Mouse (Mus musculus): ENCODE measurements around the gene Rnf2. TPM values are rescaled to one million over a fixed set of nuclear protein-coding genes. Genes with fewer than 3 reads are reported as not detected.

Gene Rnf2
- total and polyA plus RNA-seq, 2 experiments = 7.5 to 21.8 TPM

DNA sequence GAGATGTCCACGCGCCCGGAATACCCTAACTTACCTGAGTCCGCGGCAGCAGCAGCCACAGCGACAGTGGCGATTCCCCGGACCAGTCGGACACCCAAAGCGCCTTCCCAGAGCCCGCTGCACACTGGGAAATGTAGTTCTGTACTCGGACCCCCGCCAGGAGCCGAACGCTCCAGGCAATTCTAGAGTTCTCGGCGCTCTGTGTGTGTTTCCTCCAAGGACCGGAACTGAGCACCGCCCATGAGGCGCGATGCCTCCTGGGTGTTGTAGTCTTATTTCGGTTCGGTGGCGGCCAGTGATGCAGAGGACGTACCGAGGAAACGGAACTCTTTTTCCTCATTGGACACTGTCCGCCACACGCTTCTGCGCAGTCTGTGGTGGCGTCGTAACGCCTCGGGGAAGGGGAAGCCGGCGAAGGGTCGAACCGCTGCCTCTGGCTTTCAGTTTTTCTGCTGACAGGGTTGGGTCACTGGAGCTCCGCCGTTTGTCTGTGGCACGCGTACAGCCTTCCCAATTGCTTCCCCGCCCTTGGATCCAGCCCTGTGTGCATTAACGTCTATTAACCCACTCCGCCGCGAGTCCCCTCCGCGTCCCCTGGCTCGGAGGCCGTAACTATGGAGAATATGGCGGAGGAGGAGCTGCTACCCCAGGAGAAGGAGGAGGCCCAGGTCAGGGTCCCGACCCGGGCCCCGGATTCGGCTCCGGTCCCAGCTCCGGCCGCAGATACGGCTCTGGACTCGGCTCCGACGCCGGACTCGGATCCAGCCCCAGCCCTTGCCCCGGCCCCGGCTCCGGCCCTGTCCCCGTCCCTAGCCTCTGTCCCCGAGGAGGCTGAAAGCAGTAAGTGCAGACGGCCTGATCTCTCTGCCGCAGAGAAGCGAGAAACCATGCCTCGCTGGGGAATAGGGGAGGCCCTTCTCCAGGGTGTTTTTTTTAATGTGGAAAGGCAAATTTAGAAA, 72.2 kb downstream of the Rnf2 start, which contains the start of the genes Swt1 and Trmt1l:
Swt1 (minus strand) TSS at position 193 of the 959 bp plus-strand sequence.
Trmt1l (plus strand) TSS at position 280 of the 959 bp plus-strand sequence.
- Histone ChIP-seq H3K36me3 (ENCODE audit: control insufficient read depth, insufficient read depth, low read length) (peaks cover 2% of the 10 kb centered on the region; the same call in 1 of the 2 replicates), H3K4me3 (ENCODE audit: insufficient read depth, low read depth, low read length) (peak within 1 kb of the TSS; percentile 88), H3K27ac (replicated peaks; ENCODE audit: insufficient read depth, low read depth, low read length) (peak within 1 kb of the TSS; percentile 93), H3K9ac (ENCODE audit: low read depth, low read length) (peak within 1 kb of the TSS; percentile 90), H3K4me1 (ENCODE audit: control insufficient read depth, insufficient read depth, low read length) (peaks cover 6% of the 10 kb centered on the region; the same call in 1 of the 2 replicates), H3K79me2 (ENCODE audit: control insufficient read depth, insufficient read depth, low read length) (peaks cover 3% of the 10 kb centered on the region; the same call in 1 of the 2 replicates), H3K27me3 (ENCODE audit: control insufficient read depth, insufficient read depth, low read length) (no peaks in the 10 kb centered on the region)
- peak; percentile 96 for DNase-seq (ENCODE audit: extremely low read depth, low read depth, low spot score)
- under 1% methylated on average over 74 of the region's 74 CpGs for whole genome bisulfite sequencing
- TF ChIP-seq CTCF (IDR thresholded peaks at IDR 0.05; ENCODE audit: low read depth, low read length) = 0 out of 2 replicates have a peak, but pooled peaks have one; percentile 2
- peak; percentile 97 for TF ChIP-seq POLR2A (IDR thresholded peaks at IDR 0.05; ENCODE audit: extremely low read depth, insufficient read depth, low read length)

DNA sequence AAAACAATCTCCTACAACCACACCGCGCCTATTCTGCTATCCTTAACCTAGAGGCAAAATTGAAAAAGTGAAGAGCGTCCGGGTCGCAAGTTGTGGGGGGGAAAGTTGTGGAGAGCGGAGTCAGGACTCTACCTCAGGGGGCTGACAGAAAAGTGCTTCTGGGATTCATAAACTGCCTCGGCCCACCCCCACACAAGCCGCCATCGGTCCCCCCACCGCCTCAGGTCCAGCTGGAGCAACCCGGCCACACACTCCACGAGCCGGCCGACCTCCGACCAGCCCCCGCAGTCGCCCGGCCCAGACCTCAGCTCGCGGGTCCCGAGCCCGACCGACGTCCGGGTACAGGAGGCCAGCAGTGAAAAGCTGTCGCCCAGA, 72.9 kb downstream of the Rnf2 start:
- WGBS = under 1% methylated on average over 26 of the region's 26 CpGs

DNA sequence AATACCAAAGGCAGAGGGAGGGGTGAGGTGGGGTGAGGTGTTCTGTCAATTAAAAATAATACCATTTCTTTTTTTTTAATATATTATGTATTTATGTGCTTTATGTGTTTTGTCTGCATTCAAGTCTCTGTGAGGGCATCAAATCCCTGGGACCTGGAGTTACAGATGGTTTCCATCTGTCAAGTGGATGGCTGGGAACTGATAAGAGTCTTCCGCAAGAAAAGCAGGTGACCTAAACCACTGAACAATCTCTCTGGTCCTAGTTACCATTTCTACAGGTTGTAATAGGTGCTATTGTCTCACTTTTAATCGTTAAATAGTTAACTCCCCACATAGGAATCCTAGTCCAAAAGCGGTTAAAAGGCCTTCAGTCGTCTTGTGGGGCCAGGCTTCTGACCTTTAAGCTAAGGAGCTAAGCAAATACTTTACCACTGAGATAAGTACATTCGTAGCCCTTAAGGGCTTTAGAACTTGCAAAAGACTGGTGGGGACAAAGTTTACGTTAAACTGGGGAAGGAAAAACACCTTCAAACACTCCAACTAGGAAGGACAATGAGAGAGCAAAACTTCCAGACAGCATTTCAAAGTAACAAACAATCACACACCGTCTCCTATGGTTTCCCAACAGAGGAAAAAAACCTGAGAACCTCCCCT, 73.7 kb downstream of the Rnf2 start:
- 8% methylated on average over 7 of the region's 7 CpGs for WGBS
- peak; percentile 39 for DNase-seq (ENCODE audit: extremely low read depth, low read depth, low spot score)
- Histone ChIP-seq H3K9ac (ENCODE audit: low read depth, low read length) (no peak overlapping the region), H3K27me3 (ENCODE audit: control insufficient read depth, insufficient read depth, low read length) (no peaks in the 10 kb centered on the region), H3K27ac (replicated peaks; ENCODE audit: insufficient read depth, low read depth, low read length) (no peak overlapping the region), H3K36me3 (ENCODE audit: control insufficient read depth, insufficient read depth, low read length) (peaks cover 10% of the 10 kb centered on the region), H3K4me3 (ENCODE audit: insufficient read depth, low read depth, low read length) (peak overlapping the region; percentile 48), H3K79me2 (ENCODE audit: control insufficient read depth, insufficient read depth, low read length) (peaks cover 3% of the 10 kb centered on the region; the same call in 1 of the 2 replicates), H3K4me1 (ENCODE audit: control insufficient read depth, insufficient read depth, low read length) (peaks cover 6% of the 10 kb centered on the region; the same call in 1 of the 2 replicates)
- no peak for TF ChIP-seq CTCF (IDR thresholded peaks at IDR 0.05; ENCODE audit: low read depth, low read length)
- TF ChIP-seq POLR2A (IDR thresholded peaks at IDR 0.05; ENCODE audit: extremely low read depth, insufficient read depth, low read length) = no peak

More for the DNA sequence above, 72.9 kb downstream of the Rnf2 start:
- DNase-seq (ENCODE audit: extremely low read depth, low read depth, low spot score) = no peak
- no peak for TF ChIP-seq CTCF (IDR thresholded peaks at IDR 0.05; ENCODE audit: low read depth, low read length)
- no peak for TF ChIP-seq POLR2A (IDR thresholded peaks at IDR 0.05; ENCODE audit: extremely low read depth, insufficient read depth, low read length)
- peak overlapping the region; percentile 65 for H3K27ac ChIP-seq (replicated peaks; ENCODE audit: insufficient read depth, low read depth, low read length)
- peaks cover 6% of the 10 kb centered on the region; the same call in 1 of the 2 replicates for H3K4me1 ChIP-seq (ENCODE audit: control insufficient read depth, insufficient read depth, low read length)
- H3K9ac ChIP-seq (ENCODE audit: low read depth, low read length) = peak overlapping the region; percentile 90
- peaks cover 3% of the 10 kb centered on the region; the same call in 1 of the 2 replicates for H3K79me2 ChIP-seq (ENCODE audit: control insufficient read depth, insufficient read depth, low read length)
- peak overlapping the region; percentile 85 for H3K4me3 ChIP-seq (ENCODE audit: insufficient read depth, low read depth, low read length)
- no peaks in the 10 kb centered on the region for H3K27me3 ChIP-seq (ENCODE audit: control insufficient read depth, insufficient read depth, low read length)
- H3K36me3 ChIP-seq (ENCODE audit: control insufficient read depth, insufficient read depth, low read length) = peaks cover 4% of the 10 kb centered on the region

DNA sequence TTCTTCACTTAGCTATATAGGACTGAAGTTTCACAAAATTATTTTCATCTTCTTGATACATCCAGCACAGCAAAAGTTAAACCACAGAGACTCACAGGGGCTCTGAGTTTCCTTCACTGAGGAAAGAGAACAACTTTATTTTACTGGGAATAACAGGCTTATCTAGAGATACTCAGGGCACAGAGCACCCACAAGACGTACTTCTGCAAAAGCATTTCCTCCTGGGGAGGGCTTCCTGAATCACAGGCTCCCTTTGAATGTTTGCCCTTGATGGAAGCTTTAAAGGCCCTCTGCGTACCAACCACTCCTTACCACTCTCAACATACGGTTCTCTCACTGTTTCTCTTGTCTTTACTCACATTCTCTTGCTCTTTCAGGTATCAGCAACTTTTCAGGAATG, 78.6 kb downstream of the Rnf2 start:
- Histone ChIP-seq H3K79me2 (ENCODE audit: control insufficient read depth, insufficient read depth, low read length) (no peaks in the 10 kb centered on the region; the same call in 1 of the 2 replicates), H3K9ac (ENCODE audit: low read depth, low read length) (no peak overlapping the region), H3K27ac (replicated peaks; ENCODE audit: insufficient read depth, low read depth, low read length) (no peak overlapping the region), H3K4me3 (ENCODE audit: insufficient read depth, low read depth, low read length) (no peak overlapping the region), H3K27me3 (ENCODE audit: control insufficient read depth, insufficient read depth, low read length) (no peaks in the 10 kb centered on the region), H3K36me3 (ENCODE audit: control insufficient read depth, insufficient read depth, low read length) (peaks cover 29% of the 10 kb centered on the region), H3K4me1 (ENCODE audit: control insufficient read depth, insufficient read depth, low read length) (peaks cover 3% of the 10 kb centered on the region; the same call in 1 of the 2 replicates)
- no peak for TF ChIP-seq POLR2A (IDR thresholded peaks at IDR 0.05; ENCODE audit: extremely low read depth, insufficient read depth, low read length)
- no peak for TF ChIP-seq CTCF (IDR thresholded peaks at IDR 0.05; ENCODE audit: low read depth, low read length)
- 78% methylated on average over 3 of the region's 3 CpGs for WGBS
- no peak for DNase-seq (ENCODE audit: extremely low read depth, low read depth, low spot score)

DNA sequence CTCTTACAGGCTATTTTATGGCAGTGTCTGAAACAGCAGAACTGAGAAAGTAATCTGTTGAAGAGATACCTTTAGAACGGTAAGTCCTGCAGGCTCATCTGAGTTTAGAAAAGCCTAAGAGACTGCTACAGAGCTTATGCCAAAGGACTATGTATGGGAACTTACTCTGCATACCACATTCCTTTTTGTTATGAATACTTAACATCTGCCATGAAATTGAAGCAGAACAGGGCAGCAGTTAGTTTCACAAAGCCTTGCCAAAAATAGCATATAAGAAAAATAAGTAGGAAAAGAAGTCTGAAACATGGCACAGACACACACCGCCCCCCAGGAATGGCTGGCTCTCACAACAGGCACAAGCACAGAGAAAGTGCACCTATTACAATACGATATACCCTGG, 90.9 kb downstream of the Rnf2 start:
- Histone ChIP-seq H3K79me2 (ENCODE audit: control insufficient read depth, insufficient read depth, low read length) (no peaks in the 10 kb centered on the region), H3K4me1 (ENCODE audit: control insufficient read depth, insufficient read depth, low read length) (no peaks in the 10 kb centered on the region), H3K4me3 (ENCODE audit: insufficient read depth, low read depth, low read length) (no peak overlapping the region), H3K27me3 (ENCODE audit: control insufficient read depth, insufficient read depth, low read length) (no peaks in the 10 kb centered on the region), H3K9ac (ENCODE audit: low read depth, low read length) (no peak overlapping the region), H3K27ac (replicated peaks; ENCODE audit: insufficient read depth, low read depth, low read length) (no peak overlapping the region), H3K36me3 (ENCODE audit: control insufficient read depth, insufficient read depth, low read length) (peaks cover 33% of the 10 kb centered on the region)
- 98% methylated on average over 3 of the region's 3 CpGs for WGBS
- DNase-seq (ENCODE audit: extremely low read depth, low read depth, low spot score) = no peak
- TF ChIP-seq POLR2A (IDR thresholded peaks at IDR 0.05; ENCODE audit: extremely low read depth, insufficient read depth, low read length) = no peak
- TF ChIP-seq CTCF (IDR thresholded peaks at IDR 0.05; ENCODE audit: low read depth, low read length) = no peak

Other genes starting within 250 kb of the Rnf2 start
- 105 and 111 TPM in 2 replicates for gene Ivns1abp, start 156.5 kb downstream of the Rnf2 start, total RNA-seq (2014; rRNA removed)
- gene Ivns1abp, start 156.5 kb downstream of the Rnf2 start, polyA plus RNA-seq (2012; rRNA removed) = 11.4 and 16.7 TPM in 2 replicates
- gene Swt1, start 72.5 kb downstream of the Rnf2 start, total RNA-seq (2014; rRNA removed) = 20.2 and 27.0 TPM in 2 replicates
- 2.5 and 6.8 TPM in 2 replicates for gene Swt1, start 72.5 kb downstream of the Rnf2 start, polyA plus RNA-seq (2012; rRNA removed)
- 15.9 TPM in 2 replicates for gene Trmt1l, start 72.4 kb downstream of the Rnf2 start, total RNA-seq (2014; rRNA removed)
- gene Trmt1l, start 72.4 kb downstream of the Rnf2 start, polyA plus RNA-seq (2012; rRNA removed) = 8.3 and 9.6 TPM in 2 replicates
- gene Fam129a, start 70.2 kb upstream of the Rnf2 start, total RNA-seq (2014; rRNA removed) = 3.1 and 4.0 TPM in 2 replicates
- gene Fam129a, start 70.2 kb upstream of the Rnf2 start, polyA plus RNA-seq (2012; rRNA removed) = 0.37 and 0.61 TPM in 2 replicates

Measured in liver, adult 2 months (tissue).